Mouse (Mus musculus): ENCODE data around the gene 1700020D05Rik.

DNA sequence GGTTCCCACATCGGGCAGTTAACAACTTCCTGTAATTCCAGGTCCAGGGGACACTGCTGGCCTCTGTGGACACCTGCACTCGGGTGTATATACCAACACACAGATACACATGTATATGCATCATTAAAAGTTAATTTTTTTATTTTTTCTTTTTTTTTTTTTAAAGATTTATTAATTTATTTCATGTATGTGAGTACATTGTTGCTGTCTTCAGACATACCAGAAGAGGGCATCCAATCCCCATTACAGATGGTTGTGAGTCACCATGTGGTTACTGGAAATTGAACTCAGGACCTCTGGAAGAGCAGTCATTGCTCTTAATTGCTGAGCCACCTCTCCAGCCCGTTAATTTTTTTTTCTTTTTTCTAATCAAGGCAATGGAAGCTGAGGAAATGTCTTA, 30.7 kb downstream of the 1700020D05Rik start:
- TF ChIP-seq CTCF (IDR thresholded peaks at IDR 0.05; ENCODE audit: low read depth) = no peak
- TF ChIP-seq EP300 (IDR thresholded peaks at IDR 0.05; ENCODE audit: low read depth) = no peak

All from heart, postnatal 0 days (tissue).